Mouse (Mus musculus) liver, embryonic 14.5 days (tissue): ENCODE measurements around the gene Utp3. TPM values are rescaled to one million over a fixed set of nuclear protein-coding genes. Genes with fewer than 3 reads are reported as not detected.

Experiments used
- ATAC-seq: fragments of 200-750 bp; cut with Nextera tagmentation; 2 replicates; pipeline ENCODE4 v1.8.0; 2017; ENCODE audit warnings: moderate number of reproducible peaks, mild to moderate bottlenecking, moderate library complexity; ENCODE audit not compliant: insufficient read depth
- DNase-seq, 3 experiments: peaks; one replicate each; pipeline ENCODE4 v3.0.0-alpha.2; 2012 to 2013; ENCODE audit warnings: low read depth in 3 of 3, low spot score in 3 of 3
- H3K27ac ChIP-seq: fragments of 300-500 bp; sonication (generic); 2 replicates; pipeline ENCODE4 v1.5.1; 2014; ENCODE audit warnings: moderate library complexity, mild to moderate bottlenecking, control low read depth, inconsistent platforms
- H3K27me3 ChIP-seq: fragments of 300-500 bp; sonication (generic); 2 replicates; pipeline ENCODE4 v1.6.1; 2014; ENCODE audit warnings: mild to moderate bottlenecking, low read length, moderate library complexity; ENCODE audit not compliant: control insufficient read depth, insufficient read depth
- H3K36me3 ChIP-seq: fragments of 300-500 bp; sonication (generic); replicated peaks from 2 replicates; pipeline ENCODE4 v1.6.1; 2014; ENCODE audit warnings: low read depth; ENCODE audit not compliant: control insufficient read depth, insufficient read depth
- H3K4me1 ChIP-seq, 2 experiments: fragments of 200-500 bp in 1 of 2; fragments of 300-500 bp in 1 of 2; sonication (generic) in 1 of 2; replicated peaks; 2 replicates each; pipeline ENCODE4 v1.6.1; 2012 to 2014; ENCODE audit warnings: antibody characterized with exemption in 1 of 2, inconsistent platforms in 1 of 2, low read length in 1 of 2; ENCODE audit not compliant: control insufficient read depth in 2 of 2, insufficient read depth in 2 of 2
- H3K4me2 ChIP-seq: fragments of 300-500 bp; sonication (generic); 2 replicates; pipeline ENCODE4 v1.6.1; 2014; ENCODE audit warnings: low read depth, mild to moderate bottlenecking, control low read depth, moderate library complexity
- H3K4me3 ChIP-seq, 2 experiments: fragments of 200-500 bp in 1 of 2; fragments of 300-500 bp in 1 of 2; sonication (generic) in 1 of 2; 2 replicates each; pipeline ENCODE4 v1.5.1; 2012 to 2014; ENCODE audit warnings: low read depth in 2 of 2, low read length in 2 of 2, mild to moderate bottlenecking in 2 of 2, control low read depth in 1 of 2, inconsistent platforms in 1 of 2, moderate library complexity in 1 of 2; ENCODE audit not compliant: insufficient read depth in 1 of 2
- H3K9ac ChIP-seq: fragments of 300-500 bp; sonication (generic); replicated peaks from 2 replicates; pipeline ENCODE4 v1.6.1; 2014; ENCODE audit warnings: mild to moderate bottlenecking, control low read depth, moderate library complexity
- H3K9me3 ChIP-seq: fragments of 300-500 bp; sonication (generic); 2 replicates; pipeline ENCODE4 v1.6.1; 2016; ENCODE audit warnings: low read length, mixed read lengths; ENCODE audit not compliant: control insufficient read depth
- CTCF ChIP-seq: IDR thresholded peaks from 2 replicates; pipeline ENCODE4 v1.5.1; 2016; ENCODE audit warnings: antibody characterized with exemption, low read depth, control low read depth
- EP300 ChIP-seq: IDR thresholded peaks from 2 replicates; pipeline ENCODE4 v1.6.1; 2016; ENCODE audit warnings: antibody characterized with exemption, low read depth
- WGBS: fragments of 180-500 bp; shearing (Covaris S2); extraction: QIAGEN DNeasy Blood & Tissue Kit; methylation state at CpG from one replicate; pipeline ENCODE4 v1.1.7; 2014; ENCODE audit not compliant: insufficient replicate concordance; 5-methylcytosine and 5-hydroxymethylcytosine counted together
- polyA plus RNA-seq, 2 experiments: library from polyadenylated mRNA; depleted of rRNA in 1 of 2; stranded (reverse) in 1 of 2; unstranded in 1 of 2; fragments of >200 nt; fragmentation: Nextera tagmentation in 1 of 2; extraction: Ambion mirVana in 1 of 2; gene quantifications; 2 replicates each; pipeline versions ENCODE4 v1.2.1 to v1.2.3; 2012 to 2014

Gene Utp3
- polyA plus RNA-seq, 2 experiments: 24.6 to 25.5 TPM

DNA sequence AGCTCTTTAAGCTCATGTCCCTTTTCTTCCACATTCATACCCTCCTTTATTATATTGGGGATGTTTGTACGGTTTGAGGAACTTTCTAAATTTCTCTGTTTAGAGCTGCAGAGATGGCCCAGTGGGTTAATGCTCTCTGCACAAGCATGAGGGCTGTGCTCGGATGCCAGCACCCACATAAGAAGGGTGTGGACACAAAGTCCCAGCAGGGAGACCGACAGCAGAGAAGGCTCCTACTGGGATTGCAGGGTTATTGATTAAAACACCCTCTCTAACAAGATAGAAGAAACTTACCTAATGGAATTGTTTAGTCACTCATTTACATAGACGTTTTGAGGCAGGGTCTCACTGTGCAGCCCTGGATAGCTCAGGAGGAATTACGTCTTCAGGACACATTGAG is 34.2 kb downstream of the Utp3 start:
- DNase-seq: no peak
- no peak for ATAC-seq
- no peaks in the 10 kb centered on the region for H3K27me3 ChIP-seq
- no peaks in the 10 kb centered on the region for H3K36me3 ChIP-seq
- H3K4me1 ChIP-seq: peaks cover 2 to 8% of the 10 kb centered on the region in 2 experiments; a peak in 2 of 4 replicates
- WGBS: 55% methylated on average over 5 of the region's 5 CpGs
- TF ChIP-seq EP300 (no peak), CTCF (no peak)
- no peak overlapping the region for H3K4me2 ChIP-seq
- no peaks in the 10 kb centered on the region for H3K9me3 ChIP-seq
- no peak overlapping the region for H3K27ac ChIP-seq
- H3K9ac ChIP-seq: no peak overlapping the region
- no peak overlapping the region for H3K4me3 ChIP-seq

DNA sequence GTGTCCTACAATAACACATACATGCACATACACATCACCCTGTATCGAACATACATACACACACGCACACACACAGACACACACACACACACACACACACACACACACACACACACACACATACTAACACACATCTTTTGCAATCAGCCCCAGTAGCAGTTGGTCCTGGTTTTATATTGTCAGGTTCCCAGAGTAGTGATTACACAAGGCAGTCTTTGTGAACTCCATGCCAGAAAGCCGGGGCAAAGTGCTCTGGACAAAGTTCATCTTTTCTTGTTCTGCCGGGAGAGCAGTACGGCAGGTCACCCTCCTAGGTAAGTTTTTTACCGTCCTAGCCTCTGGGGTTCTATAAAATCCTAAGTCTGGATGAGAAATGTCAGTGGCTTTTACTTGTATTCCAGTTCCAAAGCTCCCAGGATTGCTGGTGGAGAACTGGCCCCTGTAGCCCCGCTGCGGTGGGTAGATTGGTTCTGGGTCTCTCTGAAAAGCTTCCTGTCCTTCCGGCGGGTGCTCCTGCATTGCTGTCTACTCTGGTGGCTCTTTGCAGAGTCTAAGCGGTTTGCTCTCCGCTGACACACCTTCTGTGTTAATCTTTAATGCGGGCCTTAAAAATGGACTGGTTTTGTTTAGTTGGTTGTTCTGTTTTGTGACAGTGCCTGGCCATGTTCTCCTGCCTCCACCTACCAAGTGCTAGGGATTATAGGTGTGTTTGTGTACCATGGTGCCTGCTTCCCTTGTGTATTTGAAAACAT is 39.3 kb downstream of the Utp3 start:
- H3K4me1 ChIP-seq: peaks cover 8% of the 10 kb centered on the region in 2 experiments
- no peaks in the 10 kb centered on the region for H3K36me3 ChIP-seq
- no peaks in the 10 kb centered on the region for H3K27me3 ChIP-seq
- DNase-seq (peak; percentile 27 to 30 (median 29)), ATAC-seq (peak; percentile 60)
- H3K27ac ChIP-seq: no peak overlapping the region
- H3K4me3 ChIP-seq: peak overlapping the region; percentile 31 to 42
- TF ChIP-seq EP300 (no peak), CTCF (no peak)
- H3K4me2 ChIP-seq: peak overlapping the region; percentile 42; the same call in 1 of the 2 replicates
- no peak overlapping the region for H3K9ac ChIP-seq
- no peaks in the 10 kb centered on the region for H3K9me3 ChIP-seq
- 67% methylated on average over 13 of the region's 13 CpGs for WGBS

DNA sequence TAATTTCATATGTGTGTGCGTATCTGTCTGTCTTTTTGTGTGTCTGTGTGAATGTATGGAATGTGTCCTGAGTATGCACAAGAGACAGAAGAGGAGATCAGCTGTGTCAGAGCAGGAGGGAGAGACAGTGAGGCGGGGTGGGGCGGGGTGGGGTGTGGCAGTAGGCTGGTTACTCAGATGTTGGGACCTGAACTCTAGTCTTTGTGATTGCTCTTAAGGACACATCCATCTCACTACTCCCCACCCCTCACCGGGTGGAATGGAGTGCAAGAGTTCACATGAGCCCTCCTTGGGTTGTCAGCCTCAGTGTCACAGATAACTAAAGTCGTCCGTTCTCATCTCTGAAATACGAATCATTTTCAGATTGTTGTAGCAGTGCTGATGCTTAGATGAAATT is 39.9 kb downstream of the Utp3 start:
- Histone ChIP-seq H3K4me2 (peak overlapping the region; percentile 42), H3K4me3 (peak overlapping the region; percentile 31 to 42)

DNA sequence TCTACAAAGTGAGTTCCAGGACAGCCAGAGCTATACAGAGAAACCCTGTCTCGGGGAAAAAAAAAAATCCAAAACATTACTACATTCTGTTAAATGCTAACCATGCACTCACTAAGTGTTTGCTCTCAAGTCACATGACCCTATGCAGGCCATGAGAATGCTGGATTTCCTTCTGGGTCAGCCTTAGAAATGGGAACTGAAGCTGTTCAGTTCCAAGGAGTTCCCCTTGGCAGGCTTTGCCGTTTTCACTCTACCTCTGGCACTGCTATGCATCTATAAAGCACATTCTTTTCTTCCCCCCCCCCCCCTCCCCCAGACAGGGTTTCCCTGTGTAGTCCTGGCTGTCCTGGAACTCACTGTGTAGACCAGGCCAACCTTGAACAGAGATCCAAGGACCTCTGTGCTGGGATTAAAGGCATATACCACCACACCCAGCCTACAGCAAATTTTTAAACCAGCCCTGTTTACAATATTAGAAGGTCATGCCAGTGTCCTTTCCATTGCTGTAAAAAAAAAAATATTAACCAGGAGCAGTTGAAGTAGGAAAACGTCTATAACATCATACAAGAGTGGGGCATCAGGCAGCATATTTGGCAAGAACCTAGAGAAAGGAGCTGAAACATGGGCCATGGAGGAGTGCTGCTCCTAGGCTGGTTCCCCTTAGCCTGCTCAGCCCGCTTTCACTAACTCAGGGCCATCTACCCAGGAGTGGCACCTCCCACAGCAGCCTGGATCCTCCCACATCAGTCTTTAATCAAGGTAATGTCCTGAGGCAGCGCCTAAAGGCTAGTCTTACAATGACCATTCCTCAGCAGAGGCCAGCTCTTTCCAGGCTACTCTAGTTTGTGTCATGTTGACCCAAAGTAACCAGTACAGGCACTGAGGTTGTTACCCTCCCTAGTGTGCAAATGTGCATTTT is 41.5 kb downstream of the Utp3 start:
- Histone ChIP-seq H3K27ac (no peak overlapping the region), H3K4me2 (no peak overlapping the region), H3K9me3 (no peaks in the 10 kb centered on the region), H3K9ac (no peak overlapping the region), H3K4me1 (peaks cover 8% of the 10 kb centered on the region in 2 experiments), H3K36me3 (no peaks in the 10 kb centered on the region), H3K27me3 (no peaks in the 10 kb centered on the region), H3K4me3 (no peak overlapping the region)
- DNase-seq: no peak
- ATAC-seq: no peak
- WGBS: 51% methylated on average over 5 of the region's 5 CpGs
- no peak for TF ChIP-seq EP300
- TF ChIP-seq CTCF: no peak

More for the DNA sequence above, 39.9 kb downstream of the Utp3 start:
- no peaks in the 10 kb centered on the region for H3K36me3 ChIP-seq
- H3K9ac ChIP-seq: no peak overlapping the region
- no peaks in the 10 kb centered on the region for H3K9me3 ChIP-seq
- no peak overlapping the region for H3K27ac ChIP-seq
- no peak for DNase-seq
- no peak for TF ChIP-seq CTCF
- TF ChIP-seq EP300: no peak
- H3K27me3 ChIP-seq: no peaks in the 10 kb centered on the region
- WGBS: 57% methylated on average over 7 of the region's 7 CpGs
- ATAC-seq: 0 out of 2 replicates have a peak, but pooled peaks have one; percentile 24
- H3K4me1 ChIP-seq: peaks cover 8% of the 10 kb centered on the region in 2 experiments

DNA sequence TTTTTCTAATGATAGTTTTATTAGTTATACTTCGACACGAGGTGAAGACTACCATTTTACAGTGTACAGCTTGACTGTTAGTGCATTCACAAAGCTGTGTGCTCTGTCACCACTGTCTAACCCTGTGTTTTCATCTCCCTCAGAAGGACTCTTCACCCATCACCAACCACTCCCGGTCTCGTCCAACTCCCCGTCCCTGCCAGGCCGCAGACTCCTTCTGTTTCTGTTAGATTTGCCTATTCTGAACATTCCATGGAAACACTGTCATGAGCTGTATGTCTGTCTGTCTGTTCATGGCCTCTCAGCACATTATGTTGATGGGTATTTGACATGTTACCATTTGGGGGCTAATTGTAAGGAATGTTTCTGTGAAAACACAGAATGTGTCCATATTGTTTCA is 44.7 kb downstream of the Utp3 start:
- Histone ChIP-seq H3K9me3 (no peaks in the 10 kb centered on the region), H3K36me3 (no peaks in the 10 kb centered on the region), H3K9ac (no peak overlapping the region), H3K27ac (no peak overlapping the region), H3K27me3 (no peaks in the 10 kb centered on the region), H3K4me3 (no peak overlapping the region), H3K4me1 (peaks cover 6% of the 10 kb centered on the region in 2 experiments), H3K4me2 (no peak overlapping the region)
- TF ChIP-seq EP300 (no peak), CTCF (no peak)
- no peak for ATAC-seq
- no peak for DNase-seq
- 79% methylated on average over 6 of the region's 6 CpGs for WGBS
